Mouse (Mus musculus) thymus, postnatal 4 days (tissue): ENCODE measurements around the gene Lair1.

Source experiments
- DNase-seq: peaks from one replicate; pipeline ENCODE4 v3.0.0; 2021

Gene Lair1

DNA sequence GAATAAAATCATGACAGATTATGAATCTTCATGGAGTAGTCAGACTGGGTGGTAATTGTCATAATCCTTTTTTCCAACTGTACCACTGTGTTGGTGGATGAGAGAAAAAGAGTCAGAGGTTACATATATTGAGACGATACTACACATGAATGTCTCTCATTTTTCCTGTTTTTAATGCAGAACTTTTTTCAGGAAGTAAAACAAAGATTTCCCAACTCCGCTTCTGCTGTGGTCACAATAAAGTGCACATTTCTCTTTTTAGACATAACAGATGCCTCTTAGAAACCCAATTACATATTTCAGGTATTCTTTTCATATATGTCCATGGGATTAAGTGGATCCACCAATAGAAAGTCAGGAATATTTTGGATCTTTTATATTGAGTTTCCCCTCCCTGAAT, 101.0 kb downstream of the Lair1 start:
- DNase-seq = no peak

DNA sequence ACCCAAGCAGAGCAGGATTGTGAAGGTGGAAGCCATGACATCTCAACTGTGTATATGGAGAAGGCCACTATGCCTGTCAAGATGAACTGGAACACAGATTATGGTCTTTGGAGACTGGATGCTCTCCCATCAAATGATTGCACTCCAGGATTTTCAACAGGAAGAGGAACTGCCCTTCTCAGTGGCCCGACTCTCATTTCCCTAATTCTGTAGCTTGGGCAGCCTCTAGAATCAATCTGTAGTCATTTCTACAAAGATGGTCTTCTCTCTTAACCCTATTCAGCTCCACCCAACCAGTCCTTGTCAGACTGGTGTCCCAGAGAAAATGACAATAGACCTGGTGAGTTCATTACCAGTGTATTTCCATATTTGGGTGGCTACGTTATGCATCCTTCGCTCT, 105.6 kb downstream of the Lair1 start:
- DNase-seq = no peak
